Mouse (Mus musculus): ENCODE data around the gene Prdm12. TPM values are rescaled to one million over a fixed set of nuclear protein-coding genes. Genes with fewer than 3 reads are reported as not detected.

Gene Prdm12
- polyA plus RNA-seq, 1 experiment from 2014 or later: not detected

DNA sequence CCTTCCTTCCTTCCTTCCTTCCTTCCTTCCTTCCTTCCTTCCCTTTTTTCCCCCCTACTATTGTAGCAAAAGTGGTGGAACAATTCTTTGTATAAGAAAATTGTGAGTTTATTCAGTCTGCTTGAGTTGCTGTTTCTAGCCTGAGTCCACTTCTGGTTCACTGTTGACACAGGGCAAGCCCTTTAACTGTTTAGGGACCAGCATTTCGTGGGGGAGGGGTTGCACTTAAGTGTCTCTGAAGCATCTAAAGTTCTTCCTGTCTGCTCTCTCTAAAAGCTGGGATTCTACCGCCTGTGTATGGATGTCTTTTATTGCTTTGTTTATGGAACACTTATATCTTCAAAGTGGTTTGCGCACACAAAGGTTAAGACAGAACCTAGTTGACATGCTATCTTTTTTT is 50.2 kb downstream of the Prdm12 start:
- Histone ChIP-seq H3K4me3 (ENCODE audit: low read depth, low read length) (peak overlapping the region; percentile 100), H3K27me3 (ENCODE audit: control insufficient read depth, insufficient read depth, low read length) (no peaks in the 10 kb centered on the region), H3K4me2 (replicated peaks; ENCODE audit: low read depth) (peak overlapping the region; percentile 85), H3K9me3 (ENCODE audit: control insufficient read depth, low read length) (no peaks in the 10 kb centered on the region), H3K4me1 (replicated peaks; ENCODE audit: control insufficient read depth, insufficient read depth) (peaks cover 3% of the 10 kb centered on the region; the same call in 1 of the 2 replicates), H3K27ac (replicated peaks) (no peak overlapping the region), H3K36me3 (ENCODE audit: control insufficient read depth, insufficient read depth, low read length) (no peaks in the 10 kb centered on the region), H3K9ac (ENCODE audit: low read length) (0 out of 2 replicates have a peak overlapping the region, but pooled peaks have one; percentile 28)
- 30% methylated on average over 3 of the region's 3 CpGs for WGBS
- DNase-seq (ENCODE audit: low spot score) (peak; percentile 38), ATAC-seq (ENCODE audit: low FRiP score, low TSS enrichment) (no peak)
- TF ChIP-seq CTCF (IDR thresholded peaks at IDR 0.05; ENCODE audit: low read depth): no peak
- TF ChIP-seq EP300 (optimal IDR thresholded peaks at IDR 0.05): no peak

DNA sequence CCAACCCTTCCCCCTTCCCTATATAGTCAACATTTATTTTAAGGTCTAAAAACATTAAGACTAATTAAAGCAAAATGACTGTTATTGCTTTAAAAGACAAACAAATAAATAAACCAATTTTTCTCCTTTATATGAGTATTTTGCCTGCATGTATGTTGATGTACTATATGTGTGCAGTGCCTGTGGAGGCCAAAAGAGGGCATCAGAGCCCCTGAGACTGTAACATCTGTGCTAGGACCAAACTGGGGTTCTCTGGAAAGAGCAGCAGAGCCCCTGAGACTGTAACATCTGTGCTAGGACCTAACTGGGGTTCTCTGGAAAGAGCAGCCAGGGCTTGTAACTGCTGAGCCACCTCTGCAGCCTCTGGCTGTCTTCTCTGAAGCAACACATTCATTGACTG is 58.4 kb downstream of the Prdm12 start:
- TF ChIP-seq EP300 (optimal IDR thresholded peaks at IDR 0.05) (no peak), CTCF (IDR thresholded peaks at IDR 0.05; ENCODE audit: low read depth) (peak; percentile 66)
- H3K36me3 ChIP-seq (ENCODE audit: control insufficient read depth, insufficient read depth, low read length): 0 out of 2 replicates have a peak, but pooled peaks cover 3% of the 10 kb centered on the region
- H3K27ac ChIP-seq (replicated peaks): no peak overlapping the region
- no peak overlapping the region for H3K4me3 ChIP-seq (ENCODE audit: low read depth, low read length)
- no peak overlapping the region for H3K4me2 ChIP-seq (replicated peaks; ENCODE audit: low read depth)
- DNase-seq (ENCODE audit: low spot score) (no peak), ATAC-seq (ENCODE audit: low FRiP score, low TSS enrichment) (no peak)
- H3K9ac ChIP-seq (ENCODE audit: low read length): no peak overlapping the region
- no peaks in the 10 kb centered on the region for H3K4me1 ChIP-seq (replicated peaks; ENCODE audit: control insufficient read depth, insufficient read depth)
- H3K9me3 ChIP-seq (ENCODE audit: control insufficient read depth, low read length): no peaks in the 10 kb centered on the region
- no peaks in the 10 kb centered on the region for H3K27me3 ChIP-seq (ENCODE audit: control insufficient read depth, insufficient read depth, low read length)

DNA sequence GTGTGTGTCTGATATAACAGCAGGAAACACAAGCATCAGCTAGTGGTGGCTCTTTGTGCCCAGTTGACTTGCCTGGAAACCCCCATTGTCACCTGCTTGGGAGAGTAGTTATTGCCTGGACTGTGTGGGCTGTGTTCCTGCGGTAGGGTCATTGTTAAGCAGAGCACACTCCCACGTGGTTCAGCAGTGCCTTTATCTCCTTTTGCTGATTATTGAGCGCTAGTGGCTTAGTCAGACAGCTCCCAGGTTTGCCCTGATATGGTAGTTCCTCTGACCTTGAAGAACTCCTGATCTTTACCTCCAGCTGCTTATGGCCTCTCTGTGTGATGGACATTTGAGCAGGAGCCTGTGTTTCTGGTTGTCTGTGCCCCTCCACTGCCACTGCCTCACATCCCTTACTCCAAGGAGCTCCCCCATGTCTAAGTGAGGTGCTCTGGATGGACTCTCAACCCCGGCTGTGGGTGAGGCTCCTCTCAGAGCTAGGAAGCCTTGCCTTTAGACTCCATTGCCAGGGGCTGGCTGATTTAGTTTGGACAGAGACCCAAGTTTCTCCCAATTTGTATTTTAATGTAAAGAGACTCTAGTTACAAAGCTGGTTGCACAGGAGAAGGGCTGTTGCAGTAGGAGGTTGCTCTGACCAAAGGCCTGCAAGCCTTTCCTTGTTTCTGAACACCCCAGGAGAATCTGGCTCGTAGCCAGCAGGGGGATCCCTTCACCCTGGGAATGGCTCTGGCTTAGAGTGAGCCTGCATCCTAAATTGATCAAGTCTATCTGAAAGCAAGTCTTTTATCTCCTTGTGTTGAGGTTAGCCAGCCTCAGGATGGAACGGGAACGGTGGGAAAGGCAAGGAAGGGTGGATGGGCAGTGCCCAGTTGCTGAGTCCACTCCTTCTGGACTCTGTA is 61.0 kb downstream of the Prdm12 start:
- no peak for TF ChIP-seq EP300 (optimal IDR thresholded peaks at IDR 0.05)
- TF ChIP-seq CTCF (IDR thresholded peaks at IDR 0.05; ENCODE audit: low read depth): peak; percentile 24
- H3K4me2 ChIP-seq (replicated peaks; ENCODE audit: low read depth): no peak overlapping the region
- H3K9me3 ChIP-seq (ENCODE audit: control insufficient read depth, low read length): no peaks in the 10 kb centered on the region
- H3K9ac ChIP-seq (ENCODE audit: low read length): no peak overlapping the region
- peak; percentile 88 for ATAC-seq (ENCODE audit: low FRiP score, low TSS enrichment)
- H3K36me3 ChIP-seq (ENCODE audit: control insufficient read depth, insufficient read depth, low read length): 0 out of 2 replicates have a peak, but pooled peaks cover 4% of the 10 kb centered on the region
- peak; percentile 47 for DNase-seq (ENCODE audit: low spot score)
- no peaks in the 10 kb centered on the region for H3K27me3 ChIP-seq (ENCODE audit: control insufficient read depth, insufficient read depth, low read length)
- no peaks in the 10 kb centered on the region for H3K4me1 ChIP-seq (replicated peaks; ENCODE audit: control insufficient read depth, insufficient read depth)
- H3K4me3 ChIP-seq (ENCODE audit: low read depth, low read length): no peak overlapping the region
- 47% methylated on average over 7 of the region's 7 CpGs for WGBS
- no peak overlapping the region for H3K27ac ChIP-seq (replicated peaks)

DNA sequence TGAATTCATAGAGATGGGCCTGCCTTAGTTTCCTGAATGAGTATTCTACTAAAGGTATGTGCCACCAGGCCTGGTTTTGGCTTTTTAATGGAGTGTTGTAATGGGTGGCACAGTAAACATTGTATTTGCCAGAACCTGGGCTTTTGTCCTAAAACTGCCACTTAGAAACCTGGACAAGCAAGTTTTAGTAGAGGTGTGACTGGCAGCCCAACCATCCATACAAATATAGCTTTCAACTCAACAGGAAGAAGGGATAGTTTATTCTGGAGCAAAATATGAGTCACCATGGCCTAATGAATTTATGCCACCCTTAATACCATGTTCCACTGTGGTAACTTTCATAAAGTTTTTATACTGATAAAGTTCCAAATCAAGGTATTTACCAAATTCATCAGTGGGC is 63.4 kb downstream of the Prdm12 start:
- ATAC-seq (ENCODE audit: low FRiP score, low TSS enrichment) (no peak), DNase-seq (ENCODE audit: low spot score) (no peak)
- Histone ChIP-seq H3K36me3 (ENCODE audit: control insufficient read depth, insufficient read depth, low read length) (0 out of 2 replicates have a peak, but pooled peaks cover 2% of the 10 kb centered on the region), H3K9me3 (ENCODE audit: control insufficient read depth, low read length) (no peaks in the 10 kb centered on the region), H3K9ac (ENCODE audit: low read length) (no peak overlapping the region), H3K27ac (replicated peaks) (no peak overlapping the region), H3K4me3 (ENCODE audit: low read depth, low read length) (no peak overlapping the region), H3K4me1 (replicated peaks; ENCODE audit: control insufficient read depth, insufficient read depth) (no peaks in the 10 kb centered on the region), H3K4me2 (replicated peaks; ENCODE audit: low read depth) (no peak overlapping the region), H3K27me3 (ENCODE audit: control insufficient read depth, insufficient read depth, low read length) (no peaks in the 10 kb centered on the region)
- TF ChIP-seq EP300 (optimal IDR thresholded peaks at IDR 0.05) (no peak), CTCF (IDR thresholded peaks at IDR 0.05; ENCODE audit: low read depth) (no peak)

Small RNA genes within 50 kb of the gene (microRNA-seq; reads per million reads assigned to microRNA genes)
- not detected for gene Mir6998

Other genes starting within 250 kb of the Prdm12 start
- gene Ass1, start 169.8 kb upstream of the Prdm12 start, polyA plus RNA-seq (2015; fragmentation: Nextera tagmentation; extraction: Ambion mirVana): 34.3 and 35.4 TPM in 2 replicates
- gene Fubp3, start 67.4 kb upstream of the Prdm12 start, polyA plus RNA-seq (2015; fragmentation: Nextera tagmentation; extraction: Ambion mirVana): 45.5 and 50.2 TPM in 2 replicates
- gene Exosc2, start 30.7 kb downstream of the Prdm12 start, polyA plus RNA-seq (2015; fragmentation: Nextera tagmentation; extraction: Ambion mirVana): 22.2 and 23.4 TPM in 2 replicates
- 11.1 and 11.5 TPM in 2 replicates for gene Abl1, start 48.3 kb downstream of the Prdm12 start, polyA plus RNA-seq (2015; fragmentation: Nextera tagmentation; extraction: Ambion mirVana)
- 0.08 and 0.10 TPM in 2 replicates for gene Qrfp, start 170.5 kb downstream of the Prdm12 start, polyA plus RNA-seq (2015; fragmentation: Nextera tagmentation; extraction: Ambion mirVana)
- 0.08 and 0.17 TPM in 2 replicates for gene Fibcd1, start 206.0 kb downstream of the Prdm12 start, polyA plus RNA-seq (2015; fragmentation: Nextera tagmentation; extraction: Ambion mirVana)
- gene Lamc3, start 247.3 kb downstream of the Prdm12 start, polyA plus RNA-seq (2015; fragmentation: Nextera tagmentation; extraction: Ambion mirVana): 0.79 and 0.80 TPM in 2 replicates